Mouse (Mus musculus): ENCODE results near the gene Sec61a1. TPM values are rescaled to one million over a fixed set of nuclear protein-coding genes. Genes with fewer than 3 reads are reported as not detected.

Gene Sec61a1
- 10 to 100 TPM; 83.9 to 94.2 (median 87.0) TPM for total RNA-seq (2022)

DNA sequence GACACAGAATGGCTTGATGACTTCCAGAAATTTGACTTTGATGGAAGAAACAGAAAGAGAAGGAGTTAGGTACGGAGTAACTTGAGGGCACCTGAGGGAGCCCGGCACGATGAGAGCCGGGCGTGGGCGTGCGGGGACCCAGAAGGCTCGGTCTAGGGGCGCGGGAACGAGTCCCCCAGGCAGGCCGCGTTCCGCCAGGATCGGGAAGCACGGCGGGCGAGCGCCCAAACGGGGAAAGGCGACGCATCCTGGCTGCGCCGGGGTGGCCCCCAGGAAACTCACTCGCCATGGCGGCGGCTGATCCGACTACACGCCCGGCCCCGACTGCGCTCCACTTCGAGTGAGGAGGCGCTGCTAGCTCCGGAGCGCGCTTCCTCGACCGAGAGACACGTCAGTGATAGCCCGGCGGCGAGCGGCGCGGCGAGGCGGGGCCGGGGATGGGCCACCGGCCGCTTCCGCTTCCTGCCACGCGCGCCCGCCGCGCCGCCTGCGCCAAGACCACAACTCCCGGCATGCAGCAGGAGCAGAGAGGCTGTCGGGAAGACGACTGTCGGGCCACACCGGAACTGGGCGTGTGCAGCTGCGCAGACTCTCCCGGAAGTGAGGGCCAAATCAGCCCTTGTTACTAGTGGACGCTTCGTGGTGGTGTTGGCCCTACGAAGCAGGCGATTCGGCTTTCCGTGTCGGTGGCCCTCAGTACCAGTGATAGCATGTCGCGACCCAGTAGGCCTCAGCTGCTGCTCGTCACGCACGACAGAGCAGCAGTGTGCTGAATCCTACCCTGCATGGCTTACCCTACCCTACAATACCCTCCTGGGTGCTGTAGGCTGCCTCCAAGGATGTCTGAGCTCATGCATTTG lies at the start of gene Sec61a1:
Sec61a1 (minus strand) TSS at position 502 of the 860 bp plus-strand sequence.
- peak; percentile 93 to 94 for DNase-seq (ENCODE audit: low spot score in 2 of 2)

DNA sequence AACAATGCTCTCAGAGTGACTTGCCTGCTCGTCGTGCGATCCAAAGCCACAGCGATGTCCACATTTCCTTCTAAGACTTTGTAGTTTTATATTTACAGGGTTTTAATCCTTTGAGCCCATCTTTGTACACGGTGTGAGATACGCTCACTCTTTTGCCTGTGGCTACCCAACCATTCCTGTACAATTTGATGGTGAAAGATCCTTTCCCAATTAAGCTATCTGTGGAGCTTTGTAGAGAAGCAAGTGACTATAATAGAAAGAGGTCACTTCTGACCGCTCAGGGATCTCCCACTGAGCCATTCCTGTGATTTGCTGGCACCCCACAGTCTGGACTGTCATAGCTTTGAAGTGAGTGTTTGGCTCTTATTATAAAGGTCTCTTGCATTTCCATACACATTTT lies 48.0 kb upstream of the Sec61a1 start:
- no peak for DNase-seq (ENCODE audit: low spot score in 2 of 2)

DNA sequence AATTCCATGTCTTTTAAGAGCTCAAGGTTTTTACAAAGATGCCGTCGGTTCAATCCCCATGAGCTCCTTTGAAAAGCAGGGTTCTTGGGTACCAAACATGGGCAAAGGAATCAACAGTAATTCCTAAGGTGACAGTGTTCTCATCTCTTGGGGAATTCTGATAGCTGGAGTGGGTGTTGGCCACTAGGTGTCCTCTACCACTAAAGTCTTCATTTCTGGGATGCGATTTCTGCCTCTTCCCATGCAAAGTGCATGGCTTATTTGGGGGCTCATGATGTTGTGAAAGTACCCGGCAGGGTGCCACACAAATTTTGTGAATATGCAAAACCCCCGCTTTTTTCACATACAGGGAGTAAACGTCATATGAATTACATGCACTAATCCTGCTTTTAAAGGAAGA lies 46.3 kb upstream of the Sec61a1 start:
- DNase-seq (ENCODE audit: low spot score in 2 of 2), result no peak

DNA sequence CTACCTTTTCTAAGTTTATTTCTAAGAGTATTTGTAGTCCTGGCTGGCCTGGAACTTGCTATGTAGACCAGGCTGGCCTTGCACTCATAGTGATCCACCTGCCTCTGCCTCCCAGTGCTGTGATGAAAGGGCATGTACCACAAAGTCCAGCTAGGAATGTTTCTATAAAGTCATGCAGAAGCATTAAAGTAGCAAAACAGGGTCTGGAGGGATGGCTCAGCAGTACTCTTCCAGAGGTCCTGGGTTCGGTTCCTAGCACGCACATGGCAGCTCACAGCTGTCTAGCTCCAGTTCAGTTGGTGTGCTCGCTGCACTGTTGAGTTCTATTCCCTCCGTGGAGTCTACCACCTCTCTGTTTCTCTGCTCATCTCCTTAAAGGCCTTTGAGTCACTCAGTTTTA lies 41.5 kb upstream of the Sec61a1 start:
- DNase-seq (ENCODE audit: low spot score in 2 of 2), result no peak

DNA sequence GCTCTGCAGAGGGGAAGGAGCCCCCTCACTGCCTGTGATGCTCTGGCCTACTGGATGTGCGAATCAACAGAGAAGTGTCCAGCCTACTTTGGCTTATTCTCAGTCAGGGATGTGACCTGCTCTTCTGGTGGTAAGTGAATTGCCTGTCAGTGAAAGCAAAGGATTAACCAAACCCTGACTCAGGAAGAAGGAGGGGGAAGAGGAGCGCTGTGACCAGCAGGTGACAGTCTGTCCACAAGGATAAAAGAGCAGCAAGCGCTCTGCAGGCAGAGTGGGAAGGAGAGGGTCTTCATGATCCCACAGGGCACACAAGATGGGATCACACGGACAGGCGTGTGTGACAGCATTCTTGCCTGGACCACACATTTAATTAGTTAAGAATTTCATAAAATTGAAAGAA lies 41.0 kb upstream of the Sec61a1 start:
- DNase-seq (ENCODE audit: low spot score in 2 of 2), result no peak

DNA sequence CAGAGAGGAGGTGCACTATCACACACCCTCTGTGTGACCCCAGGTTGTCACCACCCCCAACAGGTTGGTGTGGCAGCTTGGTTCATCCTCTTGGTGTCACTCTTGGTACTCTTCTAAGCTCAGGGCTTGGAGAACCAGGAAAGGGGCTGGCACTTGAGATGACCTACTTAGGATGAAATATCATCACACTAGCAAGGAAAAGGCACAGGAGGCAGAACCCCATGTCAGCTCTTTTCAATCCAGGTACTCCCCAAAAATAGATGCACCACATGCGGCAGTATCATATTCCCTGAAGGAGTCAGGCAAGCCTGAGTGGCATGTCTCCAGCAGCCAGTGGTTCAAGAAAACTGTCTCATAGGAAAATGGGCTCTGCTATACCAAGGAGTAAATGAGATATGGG lies 39.4 kb upstream of the Sec61a1 start:
- DNase-seq (ENCODE audit: low spot score in 2 of 2), result no peak

DNA sequence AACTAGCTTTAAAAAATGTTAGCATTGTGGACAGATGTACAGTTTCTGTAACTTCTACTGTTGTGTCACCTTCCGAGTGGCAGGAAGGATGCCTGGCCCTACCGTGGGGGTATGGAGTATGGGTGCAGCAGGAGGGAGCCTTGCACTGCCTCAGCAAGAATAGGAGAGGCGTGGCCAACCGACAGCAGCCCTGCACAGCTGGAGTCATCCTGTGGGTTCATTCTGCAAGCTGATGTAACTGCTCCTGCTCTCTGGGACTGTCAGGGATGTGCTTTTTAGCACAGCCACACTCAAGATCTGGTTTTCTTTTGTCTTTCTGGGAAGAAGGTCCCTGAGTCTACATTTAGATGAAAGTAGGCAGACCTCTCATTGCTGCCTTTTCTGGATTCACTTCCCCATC lies 38.8 kb upstream of the Sec61a1 start:
- DNase-seq (ENCODE audit: low spot score in 2 of 2), result no peak

DNA sequence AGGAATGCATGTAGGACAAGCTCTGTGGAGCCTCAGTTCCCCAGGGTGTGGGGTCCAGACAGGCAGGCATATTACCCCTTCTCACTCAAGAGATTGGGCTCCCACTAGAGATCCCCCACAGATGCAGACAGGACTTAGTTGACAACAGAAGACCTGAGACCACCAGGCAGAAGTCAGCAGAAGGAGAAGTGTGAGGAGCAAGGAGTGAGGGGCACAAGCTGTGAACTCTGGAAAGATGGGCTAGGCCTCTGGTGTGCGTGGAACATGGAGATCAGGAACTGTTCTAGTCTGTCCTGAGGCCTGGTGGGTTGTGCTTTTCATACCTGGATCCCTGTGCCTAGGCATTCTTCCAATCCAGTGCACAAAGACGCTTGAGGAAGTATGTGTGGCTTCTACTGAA lies 31.2 kb upstream of the Sec61a1 start:
- DNase-seq (ENCODE audit: low spot score in 2 of 2), result no peak

DNA sequence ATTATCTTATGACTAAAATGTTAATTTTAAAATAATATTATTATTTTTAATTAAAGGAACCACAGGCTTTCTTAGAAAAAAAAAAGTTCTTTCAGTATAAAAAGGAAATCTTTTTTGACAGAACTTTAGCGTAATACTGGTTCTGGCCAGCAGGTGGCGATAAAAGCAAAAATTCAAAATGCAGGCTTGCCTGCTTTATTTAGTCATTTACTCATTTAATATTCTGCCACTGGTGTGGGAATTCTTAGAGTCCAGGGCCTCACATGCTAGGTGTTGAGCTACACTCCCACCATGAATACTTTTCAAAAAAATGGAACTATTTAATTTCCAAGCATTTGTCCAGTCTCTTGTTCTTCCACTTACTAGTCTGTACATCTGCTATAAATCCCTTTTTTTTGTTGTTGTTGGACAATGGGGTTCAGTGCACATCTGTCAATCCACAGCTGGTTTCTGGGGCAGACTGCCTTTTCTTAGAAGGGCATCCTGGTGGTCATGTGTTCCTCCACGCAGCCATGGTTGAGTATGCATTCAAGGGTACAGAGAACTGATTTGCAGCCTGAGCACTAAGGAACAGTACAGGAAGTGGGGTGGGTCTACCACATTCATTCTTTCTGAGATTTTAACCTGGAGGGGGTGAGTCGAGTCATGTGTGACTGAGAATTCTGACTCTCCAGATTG lies 30.6 kb upstream of the Sec61a1 start:
- peak in 1 of 2 experiments; percentile 72 for DNase-seq (ENCODE audit: low spot score in 2 of 2)

DNA sequence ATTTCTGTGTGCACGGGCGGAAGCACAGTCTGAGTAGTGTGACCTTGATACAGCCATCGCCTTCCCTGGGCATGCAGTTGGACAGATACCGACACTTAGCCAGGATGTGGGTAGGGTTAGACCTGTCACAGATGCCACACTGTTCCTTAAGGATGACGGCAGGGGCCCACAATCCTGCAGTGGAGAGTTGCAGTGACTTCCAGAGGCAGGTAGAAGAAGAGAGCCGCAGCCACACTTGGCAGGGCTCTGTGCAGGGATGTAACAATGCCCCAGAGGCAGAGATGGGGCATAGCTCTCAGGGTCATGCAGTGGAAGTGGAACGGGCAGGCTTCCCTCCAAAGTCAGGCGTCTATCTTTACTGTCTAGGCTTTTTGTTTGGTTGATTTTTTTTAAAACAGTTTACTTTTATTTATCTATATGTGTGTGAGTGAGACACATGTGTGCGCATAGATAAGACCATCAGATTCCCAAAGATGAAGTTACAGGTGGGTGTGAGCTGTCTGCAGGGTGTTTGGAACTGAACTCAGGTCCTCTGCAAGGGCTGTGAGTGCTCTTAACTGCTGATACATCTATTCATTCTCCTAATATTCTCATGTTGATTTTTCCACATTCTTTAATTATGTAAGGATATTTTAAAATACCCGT lies 29.8 kb upstream of the Sec61a1 start:
- DNase-seq (ENCODE audit: low spot score in 2 of 2), result no peak

DNA sequence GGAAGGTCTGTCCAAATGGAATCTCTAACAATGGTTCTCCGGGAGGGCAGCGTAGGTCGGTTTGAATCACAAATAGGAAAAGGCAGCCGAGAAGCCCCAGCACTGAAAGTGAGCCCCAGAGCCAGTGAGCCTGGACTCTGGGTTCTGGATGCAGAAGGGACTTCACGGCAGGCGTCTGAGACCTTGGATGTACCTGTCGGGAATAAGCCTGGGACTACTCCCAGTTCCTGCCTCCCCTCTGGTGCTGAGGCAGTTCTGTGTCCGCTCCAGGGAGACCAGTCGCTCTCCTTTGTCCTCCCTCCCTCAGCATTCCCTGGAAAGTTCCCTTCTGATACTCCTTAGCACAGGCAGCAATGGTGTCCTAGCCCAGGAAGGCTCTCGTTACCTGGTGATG lies 26.7 kb upstream of the Sec61a1 start:
- no peak for DNase-seq (ENCODE audit: low spot score in 2 of 2)

DNA sequence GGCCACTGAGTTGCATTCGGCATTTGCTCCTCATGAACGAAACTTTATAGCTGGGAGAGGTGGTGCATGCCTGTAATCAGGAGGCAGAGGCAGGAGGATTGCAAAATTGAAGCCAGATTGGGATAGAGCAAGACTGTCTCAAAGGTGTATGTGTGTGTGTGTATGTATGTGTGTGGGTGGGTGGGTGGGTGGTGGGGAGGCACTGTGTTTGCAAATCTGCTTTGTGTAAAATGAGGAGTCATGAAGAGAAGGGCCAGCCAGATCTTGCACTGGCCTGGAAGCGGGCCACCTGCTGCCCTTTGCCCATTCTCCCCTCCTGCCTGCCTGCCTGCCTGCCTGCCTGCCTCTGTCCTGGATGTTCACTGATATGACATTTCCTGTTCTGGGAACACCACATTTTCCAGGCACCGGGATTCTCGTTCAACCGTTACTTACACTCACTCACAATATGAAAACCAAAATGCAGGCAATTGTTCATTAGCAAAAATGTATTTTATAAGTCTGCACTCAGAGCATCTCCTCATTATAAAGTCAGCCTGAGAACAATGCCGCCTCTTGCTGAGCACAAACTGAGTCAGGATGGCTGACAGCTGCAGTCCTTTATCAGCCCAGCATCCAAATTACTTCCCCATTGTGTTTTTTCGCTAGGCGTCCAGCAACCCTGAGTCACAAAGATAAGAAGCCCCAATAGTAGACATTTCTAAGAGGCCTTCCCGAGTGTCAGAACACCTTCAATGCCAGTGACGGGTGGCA lies 26.1 kb upstream of the Sec61a1 start:
- DNase-seq (ENCODE audit: low spot score in 2 of 2), result no peak

DNA sequence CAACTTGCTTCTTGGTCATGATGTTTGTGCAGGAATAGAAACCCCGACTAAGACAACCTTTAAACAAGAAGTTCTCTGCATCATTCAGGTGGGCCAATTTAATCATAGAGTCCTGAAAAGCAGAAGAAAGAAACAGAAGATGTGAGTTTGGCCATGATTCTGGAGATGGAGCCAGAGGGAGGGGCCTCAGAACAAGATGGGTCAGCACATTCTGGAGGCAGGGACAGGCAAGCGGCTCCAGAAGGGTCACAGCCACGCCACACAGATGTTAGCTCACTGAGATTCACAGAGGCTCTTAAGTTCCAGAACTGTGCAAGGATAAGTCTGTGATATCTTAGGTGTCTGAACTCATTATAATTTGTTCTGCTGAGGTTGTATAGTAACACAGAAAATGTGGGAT lies 25.5 kb upstream of the Sec61a1 start:
- no peak for DNase-seq (ENCODE audit: low spot score in 2 of 2)

DNA sequence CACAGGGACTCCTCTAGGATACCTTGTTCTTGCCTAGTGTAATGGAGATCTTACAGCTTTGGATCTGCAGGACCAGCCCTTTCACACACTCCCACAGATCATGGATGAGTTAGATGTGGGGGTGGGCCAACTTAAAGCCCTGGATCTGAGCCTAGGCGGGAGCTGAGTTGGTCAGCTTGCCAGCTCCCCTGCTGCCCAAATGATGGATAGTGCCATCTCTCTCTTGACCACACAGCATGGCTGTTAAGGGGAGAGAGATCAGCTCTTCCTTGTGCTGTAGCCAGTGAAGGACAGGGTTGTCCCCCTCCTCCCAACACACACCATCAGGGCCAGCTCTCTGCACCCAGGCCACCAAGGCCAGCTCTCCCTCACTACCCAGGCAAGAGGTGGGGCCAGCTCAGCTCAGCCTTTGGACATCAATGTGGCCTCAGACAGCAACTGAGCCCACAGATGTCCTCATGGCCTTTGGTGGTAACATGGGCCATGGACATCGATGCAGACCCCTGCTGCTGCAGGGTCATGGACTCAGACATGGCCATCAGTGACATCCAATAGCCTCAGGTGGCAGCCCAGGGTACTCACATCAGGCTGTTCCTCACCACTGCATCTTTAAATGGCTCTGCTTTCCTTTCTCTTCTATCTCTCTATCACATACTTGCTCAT lies 21.5 kb upstream of the Sec61a1 start:
- DNase-seq (ENCODE audit: low spot score in 2 of 2), result no peak

DNA sequence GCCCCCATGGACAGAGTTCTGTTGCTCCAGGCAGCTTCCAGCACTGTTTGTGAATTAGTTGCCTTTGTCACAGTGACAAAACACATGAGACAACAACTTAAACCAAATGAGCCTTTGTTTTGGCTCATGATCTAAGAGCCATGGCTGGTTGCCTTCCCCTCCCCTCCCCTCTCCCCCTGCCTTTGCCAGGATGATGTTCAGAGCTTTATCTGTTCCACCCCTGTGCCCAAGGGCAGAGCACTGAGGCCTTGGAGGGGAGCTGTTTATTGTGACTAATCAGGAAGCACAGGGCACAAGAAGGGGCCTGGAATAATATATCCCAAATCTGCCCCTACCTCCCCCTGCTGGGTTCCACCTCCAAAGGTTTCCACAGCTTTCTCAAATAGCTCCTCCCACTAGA lies 11.6 kb upstream of the Sec61a1 start:
- no peak for DNase-seq (ENCODE audit: low spot score in 2 of 2)

DNA sequence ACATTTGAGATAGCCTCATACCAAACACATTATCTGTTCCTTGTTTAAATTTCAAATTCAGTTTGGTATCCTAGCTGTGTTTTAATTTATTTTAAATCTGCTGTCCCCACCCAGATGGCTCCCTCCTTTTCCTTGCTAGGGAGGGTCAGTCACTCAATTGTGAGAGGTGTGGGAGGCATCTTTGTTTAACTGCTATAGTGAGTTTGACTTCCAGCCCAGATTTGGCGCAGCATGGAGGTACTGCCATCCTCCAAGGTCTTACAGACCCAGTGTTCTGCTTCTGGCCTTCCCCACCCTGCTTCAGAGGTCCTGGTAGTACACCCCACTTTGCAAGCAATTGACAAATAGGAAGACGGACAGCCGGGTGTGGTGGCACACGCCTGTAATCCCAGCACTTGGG lies 5.4 kb upstream of the Sec61a1 start:
- no peak for DNase-seq (ENCODE audit: low spot score in 2 of 2)

DNA sequence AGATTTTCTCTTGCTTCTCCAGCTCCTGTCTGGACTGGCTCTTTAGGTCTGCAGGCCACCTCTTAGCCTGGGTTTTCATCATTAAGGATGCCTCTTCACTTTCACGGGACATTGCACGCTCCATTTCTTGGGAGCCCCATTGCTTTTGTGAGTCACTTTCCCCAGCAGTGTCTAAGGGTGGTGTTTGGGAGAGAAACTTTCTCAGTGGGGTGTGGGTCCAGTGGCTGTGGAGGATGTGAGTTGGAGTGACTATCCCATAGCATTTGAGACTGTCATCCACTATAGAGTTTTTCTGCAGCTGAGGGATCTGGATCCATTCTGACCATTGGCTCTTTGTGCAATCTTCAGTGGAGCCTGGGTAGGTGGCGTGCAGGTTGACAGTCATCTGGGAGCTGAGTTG lies 4.7 kb upstream of the Sec61a1 start:
- DNase-seq (ENCODE audit: low spot score in 2 of 2), result no peak

DNA sequence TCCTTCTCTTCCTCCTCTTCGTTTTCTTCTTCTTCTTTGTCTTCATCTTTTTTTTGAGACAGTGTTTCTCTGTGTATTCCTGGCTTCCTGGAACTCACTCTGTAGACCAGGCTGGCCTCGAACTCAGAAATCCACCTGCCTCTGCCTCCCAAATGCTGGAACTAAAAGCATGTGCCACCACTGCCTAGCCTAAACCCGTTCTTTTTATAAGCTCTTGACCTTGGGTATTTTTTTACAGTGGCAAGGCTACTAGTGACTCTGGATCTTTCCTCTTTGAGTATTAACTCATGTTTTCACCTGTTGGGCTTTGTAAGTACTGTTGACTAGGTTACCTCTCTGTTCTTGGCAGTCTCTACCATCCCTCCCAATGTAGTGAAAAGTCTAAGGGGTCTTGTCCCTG lies 4.3 kb upstream of the Sec61a1 start:
- no peak for DNase-seq (ENCODE audit: low spot score in 2 of 2)

DNA sequence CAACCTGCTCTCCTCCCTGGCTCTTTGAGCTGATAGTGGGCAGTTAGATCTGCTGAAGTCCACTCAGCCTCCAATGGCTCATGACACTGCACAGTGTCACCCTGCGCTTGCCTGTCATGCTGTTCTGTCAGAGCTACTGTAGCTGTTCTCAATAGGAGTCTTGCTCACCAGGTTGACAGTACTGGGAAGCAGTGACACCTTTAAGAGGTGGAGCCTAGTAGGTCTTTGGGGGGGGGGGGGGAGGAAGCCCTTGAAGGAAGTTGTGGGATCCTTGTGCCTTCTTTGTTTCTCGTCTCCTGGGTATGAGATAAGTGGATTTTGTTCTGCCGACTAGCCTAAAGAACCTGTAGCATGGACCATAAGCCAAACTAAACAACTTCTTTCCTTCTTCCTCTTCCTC lies 3.9 kb upstream of the Sec61a1 start:
- no peak for DNase-seq (ENCODE audit: low spot score in 2 of 2)

DNA sequence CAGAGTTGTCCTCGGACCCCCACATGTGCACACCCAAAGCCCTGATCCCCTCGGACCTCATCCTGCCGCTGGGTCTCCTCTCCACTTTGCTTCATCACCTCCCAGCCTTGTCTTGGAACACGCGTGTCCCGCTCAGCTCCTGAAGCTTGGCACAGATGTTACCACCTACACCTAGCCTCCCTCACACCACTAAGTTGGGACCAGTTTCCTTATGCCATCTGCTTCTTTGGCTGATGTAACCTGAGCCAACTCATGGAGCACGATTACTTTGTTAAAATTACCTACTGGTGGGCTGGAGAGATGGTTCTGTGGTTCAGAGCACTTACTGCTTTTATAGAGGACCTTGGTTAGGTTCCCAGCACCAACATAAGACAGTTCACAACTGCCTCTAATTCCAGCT lies 3.1 kb upstream of the Sec61a1 start:
- no peak for DNase-seq (ENCODE audit: low spot score in 2 of 2)

DNA sequence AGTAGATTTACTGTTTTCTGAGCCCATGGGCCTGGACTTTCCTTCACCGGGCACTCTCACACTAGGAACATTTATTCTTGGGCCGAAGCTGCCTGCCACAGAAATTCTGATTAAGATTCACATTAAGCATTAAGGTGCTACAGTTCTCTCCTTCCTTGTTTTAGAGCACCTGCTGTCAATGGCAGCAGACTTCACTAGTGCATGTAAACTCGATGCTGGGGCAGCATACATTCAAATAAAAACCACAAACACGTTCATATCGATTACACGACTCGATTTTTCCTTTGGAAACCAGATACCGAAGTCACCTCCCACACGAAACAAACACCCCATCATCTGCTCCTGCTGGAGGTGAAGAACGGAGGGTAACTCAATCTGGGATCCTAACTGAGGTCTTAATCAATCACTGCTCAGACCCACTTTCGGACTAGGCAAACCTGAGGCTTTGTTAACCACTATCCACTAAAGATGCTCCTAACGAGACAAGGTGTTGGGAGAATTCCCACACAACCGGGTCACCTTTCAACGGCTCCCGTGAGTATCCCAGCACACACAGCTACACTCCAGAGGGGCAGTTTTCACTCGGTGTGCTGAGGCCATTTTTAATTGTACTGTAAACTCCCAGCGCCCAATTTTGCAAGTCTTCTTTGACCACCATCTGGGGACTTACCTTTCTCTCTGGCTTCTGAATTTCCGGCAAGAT lies 853 bp downstream of the Sec61a1 start:
- DNase-seq (ENCODE audit: low spot score in 2 of 2), result no peak

Data from layer of hippocampus, adult 8-10 months (tissue).